Comparison of ENCODE assay signal across 21 mouse cellular contexts in genomic region chr5:34502411-34502810, GRCm38 (mm10).
"Had no signal": no experiment of that assay in that cellular context is flagged by ENCODE, and none has a peak within 500 bp of the region (broad histone marks: within the 10 kb centered on the region; RNA-seq: fewer than 3 reads in every experiment).

No protein-coding gene starts in this region.

- H3K9me3 ChIP-seq: limb, embryonic 15.5 days; liver, embryonic 15.5 days; midbrain, embryonic 12.5 days; midbrain, embryonic 15.5 days; neural tube, embryonic 12.5 days; neural tube, embryonic 15.5 days had no signal

- H3K36me3 ChIP-seq: midbrain, embryonic 12.5 days; midbrain, embryonic 15.5 days; neural tube, embryonic 12.5 days; neural tube, embryonic 15.5 days had no signal

- H3K4me3 ChIP-seq: limb, embryonic 15.5 days; liver, embryonic 15.5 days; midbrain, embryonic 12.5 days; midbrain, embryonic 15.5 days; neural tube, embryonic 12.5 days; neural tube, embryonic 15.5 days had no signal

- H3K27ac ChIP-seq: limb, embryonic 15.5 days; liver, embryonic 15.5 days; midbrain, embryonic 12.5 days; midbrain, embryonic 15.5 days; neural tube, embryonic 12.5 days; neural tube, embryonic 15.5 days; stomach, postnatal 0 days had no signal

- H3K27me3 ChIP-seq: limb, embryonic 15.5 days; liver, embryonic 15.5 days; midbrain, embryonic 12.5 days; midbrain, embryonic 15.5 days; neural tube, embryonic 12.5 days; neural tube, embryonic 15.5 days had no signal

- DNase-seq: kidney, adult 11 months; kidney, adult 9 months; kidney, postnatal 14 days; kidney, postnatal 4 days; lung, adult 2 months; lung, postnatal 14 days; lung, postnatal 4 days; right cerebral cortex, adult 18-20 months; right cerebral cortex, postnatal 14 days; right cerebral cortex, postnatal 4 days; thymus, adult 2 months; thymus, postnatal 14 days; thymus, postnatal 4 days had no signal

- H3K9ac ChIP-seq: limb, embryonic 15.5 days; liver, embryonic 15.5 days; midbrain, embryonic 12.5 days; midbrain, embryonic 15.5 days; neural tube, embryonic 12.5 days; neural tube, embryonic 15.5 days had no signal

- H3K4me1 ChIP-seq: limb, embryonic 15.5 days; midbrain, embryonic 12.5 days; midbrain, embryonic 15.5 days; neural tube, embryonic 12.5 days; neural tube, embryonic 15.5 days had no signal

- ATAC-seq: midbrain, embryonic 15.5 days had no signal

- H3K4me2 ChIP-seq: limb, embryonic 15.5 days; liver, embryonic 11.5 days; liver, embryonic 15.5 days; midbrain, embryonic 12.5 days; midbrain, embryonic 15.5 days; neural tube, embryonic 12.5 days; neural tube, embryonic 15.5 days had no signal
